Mouse (Mus musculus): Measurements from ENCODE around the gene Gabra2. TPM values are rescaled to one million over a fixed set of nuclear protein-coding genes. Genes with fewer than 3 reads are reported as not detected.

Gabra2 gene
- not detected in 2 replicates for total RNA-seq (2015)
- total RNA-seq (2017): not detected in 2 replicates

DNA sequence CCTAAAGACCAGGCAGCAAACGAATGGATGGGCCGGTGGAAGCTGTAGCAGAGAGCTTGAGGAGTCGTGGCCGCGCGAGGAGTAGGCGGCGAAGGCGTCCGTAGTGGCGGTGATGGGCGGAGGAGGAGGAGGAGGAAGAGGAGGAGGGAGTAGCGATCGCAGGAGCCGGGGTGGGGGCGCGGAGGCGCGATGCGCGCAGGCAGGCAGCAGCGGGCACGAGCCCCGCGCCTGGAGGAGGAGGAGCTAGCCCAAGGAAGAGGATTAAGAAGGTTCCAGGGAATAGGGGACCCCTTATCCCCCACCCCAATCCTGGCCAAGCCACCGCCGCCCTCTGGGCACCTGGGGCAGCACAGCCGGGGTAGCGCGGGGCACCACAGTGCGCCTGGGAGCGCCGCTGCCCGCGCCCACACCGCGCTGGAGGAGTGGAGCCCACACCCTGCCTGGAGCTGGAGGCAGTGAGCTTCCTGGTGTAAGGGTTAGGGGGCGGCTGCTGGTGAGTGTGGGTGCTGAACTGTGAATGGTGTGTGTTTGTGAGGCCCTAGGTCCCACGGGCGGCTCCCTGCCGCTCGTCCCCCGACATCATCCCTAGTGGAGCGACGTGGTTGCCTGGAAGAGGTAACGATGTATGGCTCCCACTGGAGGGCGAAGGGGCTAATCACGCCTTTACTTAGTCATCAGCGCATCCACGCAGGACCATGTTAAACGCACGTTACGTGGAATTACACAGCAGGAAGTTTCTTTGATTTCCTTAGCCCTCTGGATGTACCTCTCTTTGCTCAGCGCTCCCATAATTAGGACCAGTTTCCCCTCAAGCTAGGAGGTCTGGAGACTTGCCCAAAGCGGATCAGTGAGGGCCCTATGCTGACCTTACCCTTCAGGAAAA is at the start of gene Gabra2:
Gene Gabra2 (minus strand): TSS at position 125 of the 883 bp plus-strand sequence.
- no peak for ATAC-seq (ENCODE audit: poor library complexity, severe bottlenecking)

DNA sequence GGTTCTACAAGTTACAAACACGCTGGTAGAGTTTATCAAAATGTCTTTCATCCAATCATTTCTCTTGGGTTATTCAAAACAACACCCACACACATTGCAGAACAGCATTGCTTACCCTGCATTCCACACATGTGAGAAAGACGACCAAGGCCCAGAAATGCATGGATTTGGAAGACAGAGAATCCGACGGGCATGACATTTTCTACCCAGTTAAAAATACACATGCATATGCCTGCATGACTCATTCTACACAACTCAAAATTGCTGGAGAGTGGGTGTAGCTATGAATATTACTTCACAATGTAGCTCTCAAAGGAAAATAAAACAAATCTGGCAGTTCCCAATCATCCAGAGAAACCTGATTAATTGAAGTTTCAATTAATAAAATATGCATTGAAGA is 41.0 kb upstream of the Gabra2 start:
- no peak for ATAC-seq (ENCODE audit: poor library complexity, severe bottlenecking)

DNA sequence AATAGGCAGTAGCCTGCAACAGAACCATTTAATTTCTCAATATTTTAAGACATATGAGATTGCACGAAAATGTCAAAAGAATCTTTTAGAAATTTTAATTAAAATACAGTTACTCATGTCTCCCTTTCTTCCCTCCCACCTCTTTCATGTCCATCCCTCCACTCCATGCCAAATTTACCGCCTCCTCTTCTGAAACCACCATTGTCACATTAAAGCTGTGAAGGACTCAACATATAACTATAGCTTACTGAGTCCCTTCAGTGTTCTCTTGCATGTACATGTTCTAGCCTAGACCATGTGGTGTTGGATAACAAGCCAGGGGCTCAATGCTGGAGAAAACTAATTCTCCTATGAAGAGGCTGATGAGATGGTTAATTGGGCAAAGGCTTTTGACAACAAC is 40.2 kb upstream of the Gabra2 start:
- ATAC-seq (ENCODE audit: poor library complexity, severe bottlenecking): no peak

DNA sequence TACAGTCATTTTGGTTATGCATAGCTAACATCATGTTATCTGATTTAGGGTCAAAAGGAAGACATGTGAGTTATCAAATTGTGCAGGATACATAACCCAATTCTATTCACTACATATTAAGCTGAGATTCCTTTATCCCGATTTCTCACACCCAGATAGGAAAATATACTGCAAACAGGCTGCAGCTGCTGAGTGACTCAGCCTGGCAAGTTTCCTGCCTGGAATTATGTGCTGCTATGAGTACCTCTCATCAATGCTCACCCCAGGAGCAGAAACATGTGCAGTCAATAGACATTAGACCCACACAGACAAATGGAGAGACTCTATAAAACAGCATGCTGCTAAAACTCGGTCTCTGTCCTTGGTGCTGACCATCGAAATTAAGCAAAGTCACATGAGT is 32.1 kb upstream of the Gabra2 start:
- no peak for ATAC-seq (ENCODE audit: poor library complexity, severe bottlenecking)

DNA sequence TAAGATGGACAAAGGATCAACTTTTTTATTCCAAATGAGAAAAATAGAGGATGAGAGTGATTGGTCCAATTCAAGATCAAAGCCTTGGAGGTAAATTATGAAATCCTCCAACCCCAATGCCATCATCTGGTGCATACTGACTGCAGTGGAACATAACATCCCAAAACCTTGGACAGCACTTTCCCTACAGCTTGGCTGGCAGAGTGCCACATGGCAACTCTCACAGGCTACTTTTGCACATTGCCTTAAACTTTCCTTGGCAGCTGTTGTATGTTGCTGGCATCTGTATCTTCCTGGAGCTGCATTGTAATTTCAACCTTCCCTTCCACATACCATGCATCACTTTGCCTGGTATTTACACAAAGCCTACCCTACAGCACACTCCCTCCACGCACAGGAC is 19.6 kb upstream of the Gabra2 start:
- no peak for ATAC-seq (ENCODE audit: poor library complexity, severe bottlenecking)

DNA sequence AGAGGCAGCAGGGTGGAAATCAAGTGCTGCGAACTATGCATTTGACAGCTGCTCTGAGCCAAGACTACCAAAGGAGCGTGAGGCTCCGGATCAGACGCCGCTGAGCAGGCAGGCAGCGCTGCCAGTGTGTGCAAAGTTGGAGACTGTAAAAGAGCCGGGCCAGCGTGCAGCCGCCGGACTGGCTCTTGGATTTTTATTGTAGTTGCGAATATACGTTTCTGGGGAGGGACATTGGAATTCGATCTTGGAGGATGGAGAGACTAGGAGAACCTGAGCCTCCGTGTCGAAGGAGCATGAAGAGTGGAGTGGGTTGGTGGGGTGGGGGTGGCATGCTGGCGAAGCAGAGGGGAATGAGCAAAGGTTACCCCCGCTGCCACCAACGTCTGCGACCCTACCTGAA is 469 bp downstream of the Gabra2 start:
- ATAC-seq (ENCODE audit: poor library complexity, severe bottlenecking): no peak

DNA sequence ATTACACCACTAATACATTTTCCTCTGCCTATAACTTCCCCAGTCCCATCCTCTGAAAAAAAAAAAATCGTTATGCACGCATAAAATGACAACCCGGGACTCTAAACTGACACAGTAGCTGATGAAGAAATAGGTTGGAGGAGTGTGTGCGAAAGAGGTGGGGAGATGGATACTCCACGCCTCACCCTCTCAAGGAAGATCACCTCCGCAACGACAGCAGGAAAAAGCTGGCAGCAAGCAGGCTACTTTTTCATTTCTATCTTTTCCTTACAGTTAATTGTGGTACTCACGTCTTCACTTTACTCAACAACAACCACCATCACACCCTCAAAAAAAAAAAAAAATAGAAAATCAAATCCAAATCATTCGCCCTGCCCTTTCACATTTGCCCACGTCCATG is 873 bp downstream of the Gabra2 start:
- no peak for ATAC-seq (ENCODE audit: poor library complexity, severe bottlenecking)

DNA sequence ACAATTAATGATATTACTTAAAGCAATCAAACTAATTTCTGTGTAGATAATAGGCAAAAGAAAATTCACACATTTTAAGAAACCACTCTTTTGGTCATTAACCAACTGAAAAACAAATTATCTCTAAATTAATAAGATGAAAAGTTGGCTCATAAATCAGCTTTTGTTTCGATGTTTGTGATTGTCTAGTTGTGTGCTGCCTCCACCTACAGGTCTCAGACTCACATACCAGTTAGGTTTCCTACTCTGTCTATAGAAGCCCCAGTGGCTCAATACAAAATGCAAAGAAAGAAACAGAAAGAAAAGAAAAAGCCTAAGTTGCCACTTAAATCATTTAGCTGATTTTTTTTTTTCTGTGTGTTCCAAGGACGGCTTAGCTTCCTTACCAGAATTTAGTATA is 1.8 kb downstream of the Gabra2 start:
- no peak for ATAC-seq (ENCODE audit: poor library complexity, severe bottlenecking)

DNA sequence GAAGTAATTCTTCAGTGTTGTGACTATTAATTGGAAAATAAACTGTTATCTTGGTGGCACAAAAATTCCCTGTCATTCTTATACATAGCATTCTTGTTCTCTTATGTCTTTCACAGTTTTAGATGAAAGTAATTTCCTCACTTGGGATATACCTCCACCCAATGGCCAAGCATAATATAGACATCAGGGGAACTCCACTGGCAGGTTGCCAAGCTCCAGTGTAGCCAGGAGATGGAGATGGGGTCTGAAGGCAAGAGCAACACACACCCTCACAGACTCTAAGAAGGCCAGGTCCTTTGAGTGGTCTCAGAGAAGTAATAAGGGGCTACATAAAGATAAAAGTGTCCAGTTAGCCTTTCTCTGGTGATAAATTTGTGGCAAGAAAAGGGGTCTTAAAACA is 3.2 kb downstream of the Gabra2 start:
- no peak for ATAC-seq (ENCODE audit: poor library complexity, severe bottlenecking)

DNA sequence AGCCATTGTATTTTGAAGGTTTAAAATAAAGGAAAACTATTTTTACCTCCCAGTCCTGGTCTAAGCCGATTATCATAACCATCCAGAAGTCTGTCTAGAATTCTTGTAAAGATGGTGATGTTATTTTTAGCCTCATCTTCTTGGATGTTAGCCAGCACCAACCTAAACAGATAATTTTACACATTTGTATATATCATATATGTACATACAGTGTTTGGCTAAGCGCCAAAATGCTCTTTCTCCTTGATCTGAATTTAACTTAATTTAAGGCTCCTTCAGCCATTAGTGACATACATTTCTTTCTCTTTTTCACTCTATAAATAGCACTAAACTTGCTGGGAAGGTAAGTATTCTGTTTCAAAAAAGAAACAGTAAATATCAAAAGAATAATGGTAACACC is 3.7 kb downstream of the Gabra2 start:
- ATAC-seq (ENCODE audit: poor library complexity, severe bottlenecking): no peak

DNA sequence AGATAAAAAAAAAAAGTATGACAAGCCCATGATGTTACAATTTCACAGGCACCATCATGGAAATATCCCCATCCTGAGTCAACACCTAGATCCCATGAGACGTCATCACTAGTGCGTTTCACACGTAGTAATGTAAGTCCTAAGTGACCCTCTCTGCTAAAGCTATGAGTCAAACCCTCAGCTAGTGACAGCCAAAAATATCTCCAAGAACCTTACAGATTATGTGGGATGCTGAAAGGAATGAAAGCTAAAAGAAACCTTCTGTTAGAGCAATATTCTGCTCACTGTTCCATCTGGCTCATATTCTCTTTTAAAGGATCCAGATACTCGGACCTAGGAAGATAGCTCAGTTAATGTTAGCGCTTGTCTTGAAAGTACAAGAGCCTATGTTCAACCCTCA is 16.8 kb downstream of the Gabra2 start:
- ATAC-seq (ENCODE audit: poor library complexity, severe bottlenecking): no peak

DNA sequence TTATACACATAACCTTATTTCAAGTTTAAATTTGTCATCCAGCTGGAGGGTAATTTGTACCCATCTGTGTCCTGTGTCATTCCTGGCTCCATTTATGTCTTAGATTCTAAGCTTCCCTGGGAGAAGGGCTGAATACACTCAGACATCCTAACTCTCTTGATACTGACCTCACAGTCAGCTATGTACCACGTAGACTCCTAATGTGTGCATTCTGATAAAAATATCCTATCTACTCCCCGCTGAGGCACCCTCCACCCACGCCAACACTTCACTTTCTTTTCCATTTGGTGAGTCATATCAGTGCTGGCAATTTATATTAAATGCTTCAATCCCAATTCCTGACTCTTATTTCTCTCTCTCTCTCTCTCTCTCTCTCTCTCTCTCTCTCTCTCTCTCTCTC is 34.0 kb downstream of the Gabra2 start:
- ATAC-seq (ENCODE audit: poor library complexity, severe bottlenecking): no peak

DNA sequence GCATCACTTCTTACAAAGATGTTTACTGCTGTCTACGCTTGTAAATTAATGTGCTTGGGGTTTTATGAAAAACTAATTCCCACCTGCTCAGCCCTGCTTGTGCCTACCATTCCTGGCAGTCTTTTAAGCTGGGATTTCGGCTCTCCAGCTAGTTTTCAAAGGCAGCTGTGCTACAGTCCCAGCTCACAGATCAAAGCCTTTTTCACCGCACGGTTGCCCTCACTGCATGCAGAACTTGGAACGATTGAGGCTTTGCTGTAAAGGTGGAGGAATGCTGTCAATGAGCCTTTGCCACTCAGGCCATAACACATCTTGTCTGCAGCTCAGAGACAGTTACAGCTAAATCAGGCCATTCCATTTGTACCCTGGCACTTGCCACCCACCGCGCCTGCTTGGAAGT is 37.6 kb downstream of the Gabra2 start:
- no peak for ATAC-seq (ENCODE audit: poor library complexity, severe bottlenecking)

DNA sequence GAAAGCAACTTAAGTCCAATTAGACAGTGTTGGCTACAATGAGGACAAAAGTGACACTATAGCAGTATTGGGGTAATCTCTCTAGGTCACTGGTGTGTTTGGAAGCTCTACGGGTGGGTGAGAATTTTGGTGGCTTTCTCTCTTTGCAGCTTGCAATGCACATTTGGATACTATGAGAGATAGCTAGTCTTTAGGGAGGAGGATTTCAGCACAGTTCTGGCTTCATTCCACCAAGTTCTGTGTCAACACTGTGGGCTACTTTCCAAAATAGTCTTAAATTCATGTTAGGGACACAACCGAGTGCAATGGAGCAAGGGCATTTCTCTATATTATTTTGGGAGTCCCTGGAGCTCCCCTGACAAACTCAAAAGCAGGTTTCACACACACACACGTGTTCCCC is 58.3 kb downstream of the Gabra2 start:
- ATAC-seq (ENCODE audit: poor library complexity, severe bottlenecking): no peak

DNA sequence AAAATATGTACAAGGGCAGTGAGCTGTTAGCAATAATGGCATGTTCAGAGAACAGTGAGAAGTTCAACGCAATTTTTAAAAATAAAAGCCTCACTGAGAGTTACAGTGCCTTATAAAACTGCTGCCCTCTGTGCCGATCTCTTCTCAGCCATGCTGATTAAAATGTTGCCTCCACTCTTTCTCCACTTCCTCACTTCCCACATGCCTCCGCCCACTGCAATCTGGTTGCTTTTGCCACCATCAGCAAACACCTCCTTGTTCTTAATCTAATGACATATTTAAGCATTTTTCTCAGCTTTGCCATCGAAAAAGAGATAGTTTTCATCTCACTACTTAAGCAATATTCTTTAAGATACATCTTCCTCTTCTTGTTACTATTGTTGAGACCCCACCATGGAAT is 69.7 kb downstream of the Gabra2 start:
- no peak for ATAC-seq (ENCODE audit: poor library complexity, severe bottlenecking)

DNA sequence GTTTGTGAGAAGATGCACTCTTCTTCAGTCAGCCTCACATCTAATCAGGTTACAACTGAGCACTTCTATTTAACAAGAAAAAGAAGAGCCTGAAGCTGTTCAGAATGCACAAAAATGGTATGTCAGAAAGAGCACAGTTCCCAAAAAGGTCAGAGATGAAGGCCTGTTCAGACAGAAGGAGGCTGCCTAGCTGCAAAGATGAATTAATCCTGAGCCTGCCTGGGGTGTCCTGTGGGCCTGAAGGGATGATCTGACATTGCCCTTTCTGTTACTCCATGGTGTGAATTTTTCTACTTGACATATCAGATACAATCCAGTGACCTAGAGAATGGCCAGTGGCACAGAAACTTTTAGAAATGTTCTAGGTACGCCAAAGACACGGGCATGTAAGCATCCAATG is 83.9 kb downstream of the Gabra2 start:
- ATAC-seq (ENCODE audit: poor library complexity, severe bottlenecking): no peak

DNA sequence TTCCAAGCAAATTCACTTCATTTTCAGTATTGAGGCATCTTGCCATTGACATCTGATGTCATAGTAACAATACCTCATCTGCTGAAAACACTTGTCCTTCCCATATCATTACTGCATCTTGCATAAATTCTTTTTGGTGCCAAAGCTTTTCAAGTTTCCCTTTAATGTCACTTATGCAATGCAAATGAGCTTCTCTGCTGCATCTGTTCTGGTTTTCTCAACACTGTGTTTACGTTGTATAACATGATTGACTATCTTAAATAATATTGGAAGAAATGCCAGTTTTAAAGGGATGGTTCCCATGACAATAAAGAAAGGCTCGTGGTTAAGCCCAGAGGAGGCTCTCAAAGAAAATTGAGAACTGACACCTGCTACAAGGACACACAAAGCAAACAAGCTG is 84.4 kb downstream of the Gabra2 start:
- no peak for ATAC-seq (ENCODE audit: poor library complexity, severe bottlenecking)

DNA sequence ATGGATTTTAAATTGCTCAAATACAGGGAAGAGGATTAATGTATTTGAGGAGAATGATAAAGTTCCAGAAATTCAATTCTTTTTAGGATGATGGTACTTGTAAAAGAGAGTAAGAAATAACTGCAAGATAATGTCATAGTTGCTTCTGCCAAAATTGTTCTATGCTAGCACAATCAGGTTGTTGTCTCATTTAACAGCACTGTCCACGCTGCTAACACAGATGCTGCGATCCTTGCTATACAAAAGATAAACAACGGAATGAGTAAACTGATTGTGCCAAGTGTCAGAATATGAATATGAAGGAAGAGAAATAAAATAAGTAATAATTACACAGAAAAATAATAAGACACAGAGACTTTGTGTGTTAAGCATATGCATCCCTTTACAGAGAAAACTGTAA is 84.9 kb downstream of the Gabra2 start:
- no peak for ATAC-seq (ENCODE audit: poor library complexity, severe bottlenecking)

DNA sequence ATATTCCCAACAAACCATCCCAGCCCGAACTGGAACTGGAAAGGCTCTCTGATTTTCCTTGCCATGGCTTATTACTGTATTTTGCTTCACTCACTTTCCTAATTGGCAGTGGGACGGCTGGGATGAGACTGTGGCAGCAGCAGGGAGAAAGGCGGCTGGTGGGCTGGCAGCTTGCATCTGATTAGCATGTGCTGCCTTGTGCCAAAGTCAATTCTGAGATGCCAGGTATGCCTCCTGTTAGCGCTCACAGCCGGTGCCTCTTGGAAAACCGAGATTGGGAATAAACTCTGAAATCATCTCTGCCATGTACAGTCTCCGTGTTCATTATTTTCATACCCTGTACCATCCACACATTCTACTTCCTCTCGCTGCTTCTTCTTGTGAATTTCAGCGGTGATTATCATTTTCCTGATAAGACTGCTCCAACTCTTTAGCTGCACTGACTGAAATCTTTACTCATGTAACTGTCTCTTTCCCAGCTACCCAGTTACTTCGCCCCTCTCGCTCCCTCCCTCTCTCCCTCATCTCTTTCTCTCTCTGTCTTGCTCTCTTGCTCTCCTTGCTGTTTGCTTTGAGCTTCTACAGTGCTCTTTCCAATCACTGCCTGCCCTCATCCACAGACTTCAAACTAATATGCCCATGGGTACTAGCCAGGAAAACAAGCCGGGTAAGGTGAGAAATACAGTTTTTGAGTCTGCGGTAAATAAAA is 99.9 kb downstream of the Gabra2 start:
- ATAC-seq (ENCODE audit: poor library complexity, severe bottlenecking): no peak

DNA sequence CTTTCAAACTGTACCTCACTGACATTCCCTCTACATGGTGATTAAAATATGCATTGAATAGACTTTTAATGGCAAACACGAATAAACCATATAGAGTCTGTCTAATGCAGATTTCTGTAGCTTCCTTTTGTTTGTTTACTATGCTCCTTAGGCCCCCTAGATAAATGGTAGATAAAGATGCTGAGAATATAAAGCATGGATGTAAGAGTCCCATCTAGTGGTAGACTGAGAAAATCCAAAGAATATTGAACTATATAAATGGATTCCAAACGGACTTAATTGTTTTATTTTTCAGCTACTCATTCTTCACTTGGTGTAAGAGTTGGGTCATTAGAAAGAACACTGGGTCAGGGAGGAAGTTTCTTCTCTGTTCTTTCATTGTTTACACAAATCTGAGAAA is 102.4 kb downstream of the Gabra2 start:
- no peak for ATAC-seq (ENCODE audit: poor library complexity, severe bottlenecking)

DNA sequence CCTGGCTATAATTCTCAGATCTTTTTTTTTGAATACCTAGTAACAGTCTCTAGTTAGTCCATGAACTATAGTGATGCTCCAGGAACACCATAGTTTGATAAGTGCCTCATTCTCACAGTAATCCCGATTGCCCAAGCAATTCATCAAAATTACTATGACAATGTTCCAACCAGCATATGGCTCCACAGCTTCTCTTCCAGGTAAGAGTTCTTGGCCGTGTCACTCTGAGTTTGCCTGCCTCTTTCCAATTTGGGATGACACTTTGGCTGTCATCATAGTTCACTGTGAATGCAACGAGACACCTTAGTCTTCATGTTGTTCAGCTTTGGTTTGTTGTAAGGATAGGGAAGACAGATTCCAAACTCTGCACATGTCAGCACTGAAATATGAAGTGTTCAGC is 104.8 kb downstream of the Gabra2 start:
- ATAC-seq (ENCODE audit: poor library complexity, severe bottlenecking): no peak

Data from megakaryocyte, adult 5-6 weeks (primary cell).